Comparison of ENCODE assay signal across 8 mouse cellular contexts in the genomic region with DNA sequence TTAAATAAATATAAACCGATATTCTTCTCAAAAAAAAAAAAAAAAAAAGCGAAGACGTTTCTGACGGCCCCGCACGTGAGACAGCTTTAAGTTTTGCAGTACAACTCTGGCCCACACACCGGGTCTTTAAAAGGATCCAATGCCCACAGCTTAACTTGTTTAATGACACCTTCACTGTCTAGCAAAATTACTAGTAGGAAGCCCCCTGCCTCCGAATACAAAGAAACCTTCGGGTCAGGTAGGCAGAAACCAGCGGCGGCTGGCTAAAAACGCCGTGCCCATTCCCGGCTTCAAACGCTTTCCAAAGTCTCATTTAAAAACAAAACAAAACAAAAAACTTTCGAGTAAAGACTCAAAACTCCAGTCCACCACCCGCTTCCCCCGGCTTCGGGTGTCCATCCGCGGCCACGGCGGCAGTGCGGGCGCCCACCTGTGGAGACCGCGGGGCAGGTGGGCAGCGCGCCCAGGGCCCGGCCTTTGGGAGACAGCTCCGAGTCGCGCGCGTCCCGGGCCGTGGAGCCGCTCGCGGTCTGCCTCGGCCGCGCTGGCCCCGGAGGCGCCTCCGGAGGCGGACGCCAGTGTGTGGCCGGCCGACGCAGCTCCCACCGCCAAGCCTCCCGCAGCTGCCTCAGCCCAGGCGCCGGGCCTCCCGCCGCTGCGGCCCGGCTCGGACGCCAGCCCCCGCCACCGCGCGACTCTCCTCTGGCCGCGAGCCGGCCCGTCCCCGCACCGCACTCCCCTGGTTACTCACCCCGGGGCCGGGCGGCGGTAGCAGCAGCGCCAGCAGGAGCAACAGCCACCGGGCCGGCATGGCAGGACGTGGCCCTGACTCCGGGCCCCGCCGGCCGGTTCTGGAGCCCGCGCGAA. TPM values are rescaled to one million over a fixed set of nuclear protein-coding genes. Genes with fewer than 3 reads are reported as not detected.
A peak's percentile ranks its signal among the peaks of the same experiment; 100 is the strongest.
DNase-seq lines count a peak whose midpoint lies in the region; ATAC-seq lines count a peak whose summit lies in the region.

No protein-coding gene starts in this region.

- H3K9ac ChIP-seq in heart, embryonic 14.5 days (ENCODE audit: low read length) = peak overlapping the region; percentile 82
- H3K9ac ChIP-seq in midbrain, embryonic 12.5 days (replicated peaks) = peak overlapping the region; percentile 87

- ATAC-seq in cerebellum, adult (ENCODE audit: insufficient number of reproducible peaks, low FRiP score, low TSS enrichment) = peak; percentile 50; the same call in 1 of the 2 replicates
- ATAC-seq in heart, embryonic 14.5 days (ENCODE audit: insufficient number of reproducible peaks, insufficient read depth, low FRiP score, low read depth) = peak; percentile 74
- ATAC-seq in midbrain, embryonic 12.5 days (ENCODE audit: low FRiP score, low read depth) = peak; percentile 91

- no peak for DNase-seq in cerebellum, adult 9-11 months
- peak; percentile 53 for DNase-seq in A20 (ENCODE audit: low read depth, low spot score)
- peak; percentile 56 to 65 for DNase-seq in cerebellum, postnatal 36 days
- peak; percentile 44 to 83 for DNase-seq in kidney, postnatal 36 days
- no peak for DNase-seq in thymus, adult 18-20 months

- peaks cover 7 to 9% of the 10 kb centered on the region in 2 experiments; a peak in 2 of 4 replicates for H3K4me1 ChIP-seq in heart, embryonic 14.5 days (ENCODE audit: control insufficient read depth in 2 of 2, insufficient read depth in 2 of 2, low read length in 2 of 2)
- H3K4me1 ChIP-seq in midbrain, embryonic 12.5 days = peaks cover 9% of the 10 kb centered on the region

- H3K27me3 ChIP-seq in heart, embryonic 14.5 days (ENCODE audit: control insufficient read depth, insufficient read depth, low read length) = no peaks in the 10 kb centered on the region
- no peaks in the 10 kb centered on the region for H3K27me3 ChIP-seq in midbrain, embryonic 12.5 days

- WGBS in heart, embryonic 14.5 days = under 1% methylated on average over 86 of the region's 86 CpGs
- WGBS in midbrain, embryonic 12.5 days = under 1% methylated on average over 82 of the region's 86 CpGs

- peak overlapping the region; percentile 58 to 79; a peak in 3 of 4 replicates for H3K27ac ChIP-seq in heart, embryonic 14.5 days (replicated peaks in 1 of 2; ENCODE audit: control insufficient read depth in 1 of 2, insufficient read depth in 1 of 2, low read depth in 2 of 2, low read length in 2 of 2)
- H3K27ac ChIP-seq in midbrain, embryonic 12.5 days (replicated peaks) = peak overlapping the region; percentile 88

- no peaks in the 10 kb centered on the region for H3K9me3 ChIP-seq in heart, embryonic 14.5 days (ENCODE audit: control insufficient read depth, low read length)
- no peaks in the 10 kb centered on the region for H3K9me3 ChIP-seq in midbrain, embryonic 12.5 days

- H3K36me3 ChIP-seq in heart, embryonic 14.5 days (ENCODE audit: control insufficient read depth, insufficient read depth, low read length) = no peaks in the 10 kb centered on the region
- no peaks in the 10 kb centered on the region for H3K36me3 ChIP-seq in midbrain, embryonic 12.5 days

- peak overlapping the region; percentile 67 for H3K4me2 ChIP-seq in heart, embryonic 14.5 days (ENCODE audit: low read length)
- H3K4me2 ChIP-seq in midbrain, embryonic 12.5 days (replicated peaks) = peak overlapping the region; percentile 92

- H3K4me3 ChIP-seq in heart, embryonic 14.5 days (ENCODE audit: control insufficient read depth in 1 of 2, insufficient read depth in 1 of 2, low read depth in 1 of 2, low read length in 2 of 2) = peak overlapping the region; percentile 77 to 81
- H3K4me3 ChIP-seq in midbrain, embryonic 12.5 days = peak overlapping the region; percentile 96

RNA-seq across cellular contexts. Expression of gene Ern1, which starts 0.6 kb away (rescaled TPM):
- polyA plus RNA-seq in heart, embryonic 14.5 days (2014; fragmentation: Nextera tagmentation; extraction: Ambion mirVana) = 4.8 and 6.8 TPM in 2 replicates
- polyA plus RNA-seq in midbrain, embryonic 12.5 days (2016; fragmentation: Nextera tagmentation; extraction: Ambion mirVana) = 6.6 and 8.0 TPM in 2 replicates

Comparison
In these comparisons a context has a peak if more than half of its experiments do, and no peak if none do; other contexts are left out.
1. DNase-seq: peak in A20 (single experiment), cerebellum, postnatal 36 days (2 of 2) and kidney, postnatal 36 days (2 of 2); none in cerebellum, adult 9-11 months (single experiment) and thymus, adult 18-20 months (0 of 2).
2. Peak in every context shown above with its lines, with median percentiles within 50 percentile points of each other: ATAC-seq.